Mouse (Mus musculus) layer of hippocampus, postnatal 14 days (tissue): Measurements from ENCODE around the gene Itga8. TPM values are rescaled to one million over a fixed set of nuclear protein-coding genes. Genes with fewer than 3 reads are reported as not detected.

Experiments used
- DNase-seq, 2 experiments: peaks; one replicate each; pipeline ENCODE4 v3.0.0; 2021 to 2022; ENCODE audit warnings: low spot score in 2 of 2, mixed read lengths in 1 of 2
- total RNA-seq, 2 experiments: library from RNA; stranded (reverse); gene quantifications; 2 replicates each; pipeline ENCODE4 v1.2.3; 2021

Gene Itga8
- total RNA-seq, 2 experiments from 2014 or later, result 13.7 to 16.5 TPM

- DNase-seq, result no peak
Measured at GRCm38 (mm10) chr2:12297287-12297686, 4.4 kb downstream of the Itga8 start.

GRCm38 (mm10) chr2:12295150-12295549, 6.6 kb downstream of the Itga8 start:
- no peak for DNase-seq

- DNase-seq, result peak in 1 of 2 experiments; percentile 56
Measured at GRCm38 (mm10) chr2:12294060-12294459, 7.7 kb downstream of the Itga8 start.

GRCm38 (mm10) chr2:12293458-12293857, 8.3 kb downstream of the Itga8 start:
- DNase-seq, result peak in 1 of 2 experiments; percentile 33

- peak; percentile 68 to 85 for DNase-seq
Measured at GRCm38 (mm10) chr2:12292023-12292820, 9.5 kb downstream of the Itga8 start.

- DNase-seq, result no peak
Measured at GRCm38 (mm10) chr2:12290235-12290634, 11.5 kb downstream of the Itga8 start.

- peak in 1 of 2 experiments; percentile 39 for DNase-seq
Measured at GRCm38 (mm10) chr2:12287831-12288230, 13.9 kb downstream of the Itga8 start.

GRCm38 (mm10) chr2:12280664-12281063, 21.1 kb downstream of the Itga8 start:
- DNase-seq, result no peak

- no peak for DNase-seq
Measured at GRCm38 (mm10) chr2:12279070-12279612, 22.6 kb downstream of the Itga8 start.

GRCm38 (mm10) chr2:12256635-12257317, 44.9 kb downstream of the Itga8 start:
- DNase-seq, result no peak

GRCm38 (mm10) chr2:12255901-12256300, 45.8 kb downstream of the Itga8 start:
- DNase-seq, result no peak

GRCm38 (mm10) chr2:12235345-12235744, 66.4 kb downstream of the Itga8 start:
- DNase-seq, result no peak

- no peak for DNase-seq
Measured at GRCm38 (mm10) chr2:12229721-12230120, 72.0 kb downstream of the Itga8 start.

- no peak for DNase-seq
Measured at GRCm38 (mm10) chr2:12228335-12228734, 73.4 kb downstream of the Itga8 start.

GRCm38 (mm10) chr2:12227243-12227642, 74.5 kb downstream of the Itga8 start:
- DNase-seq, result no peak

GRCm38 (mm10) chr2:12226367-12226766, 75.4 kb downstream of the Itga8 start:
- no peak for DNase-seq

- peak in 1 of 2 experiments; percentile 7 for DNase-seq
Measured at GRCm38 (mm10) chr2:12221671-12222070, 80.1 kb downstream of the Itga8 start.

- no peak for DNase-seq
Measured at GRCm38 (mm10) chr2:12213464-12213790, 88.3 kb downstream of the Itga8 start.

- no peak for DNase-seq
Measured at GRCm38 (mm10) chr2:12212662-12213463, 88.9 kb downstream of the Itga8 start.

- no peak for DNase-seq
Measured at GRCm38 (mm10) chr2:12208142-12208541, 93.6 kb downstream of the Itga8 start.

GRCm38 (mm10) chr2:12206353-12206752, 95.4 kb downstream of the Itga8 start:
- DNase-seq, result no peak
